Mouse (Mus musculus): ENCODE data around the gene Tprkb.
"Not testable (repeated sequence)": the region's sequence is repeated elsewhere in the genome, so short reads cannot be mapped to it uniquely, and the experiment has no call there.

DNA sequence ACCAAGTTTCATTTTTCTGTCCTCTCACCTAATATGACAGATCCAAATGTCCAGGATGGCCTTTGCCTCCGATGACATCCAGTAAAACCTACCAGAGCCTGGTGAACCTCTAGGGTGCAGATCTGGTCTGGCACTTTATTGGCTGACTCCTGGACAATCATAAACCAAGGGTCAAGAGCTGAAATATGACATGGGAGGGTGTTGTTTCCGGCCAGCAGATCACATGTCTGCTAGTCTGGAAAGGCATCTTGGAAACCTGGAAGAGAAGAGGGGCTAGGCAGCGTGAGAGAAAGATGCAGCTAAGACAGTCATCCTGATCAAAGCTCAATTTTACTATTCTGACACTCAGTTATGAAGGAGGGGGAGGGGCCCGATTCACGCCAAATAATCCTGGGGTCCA, 42.7 kb upstream of the Tprkb start, which contains the start of gene Nat8f2:
- TF ChIP-seq MYOG (IDR thresholded peaks at IDR 0.05; ENCODE audit: control insufficient read depth in 1 of 3, insufficient read depth in 1 of 3, insufficient read length in 2 of 3, low read depth in 2 of 3); MYOD1 (IDR thresholded peaks at IDR 0.05; ENCODE audit: control insufficient read depth in 1 of 3, insufficient read length in 2 of 3, low read depth in 2 of 3); POLR2A (IDR thresholded peaks at IDR 0.05; ENCODE audit: insufficient read length, low read depth); MAX (IDR thresholded peaks at IDR 0.05; ENCODE audit: low read depth); POLR2AphosphoS2 (IDR thresholded peaks at IDR 0.05; ENCODE audit: insufficient read length, low read depth); E2F4 (IDR thresholded peaks at IDR 0.05; ENCODE audit: insufficient read depth); USF1 (IDR thresholded peaks at IDR 0.05; ENCODE audit: low read depth); CEBPB (IDR thresholded peaks at IDR 0.05; ENCODE audit: insufficient read depth, poor library complexity, severe bottlenecking); TCF12 (IDR thresholded peaks at IDR 0.05; ENCODE audit: insufficient read depth, poor library complexity, severe bottlenecking): not testable (repeated sequence)
